Mouse (Mus musculus) C2C12 (cell line): ENCODE data around the gene Dynlt1f. TPM values are rescaled to one million over a fixed set of nuclear protein-coding genes. Genes with fewer than 3 reads are reported as not detected.
"Not testable (repeated sequence)": the region's sequence is repeated elsewhere in the genome, so short reads cannot be mapped to it uniquely, and the experiment has no call there.

Source experiments
- H3K27me3 ChIP-seq: one replicate; pipeline ENCODE4 v1.6.1; 2011; ENCODE audit not compliant: control insufficient read depth, insufficient read depth, insufficient read length
- H3K36me3 ChIP-seq: one replicate; pipeline ENCODE4 v1.6.1; 2011; ENCODE audit not compliant: control insufficient read depth, insufficient read depth
- H3K4me3 ChIP-seq: one replicate; pipeline ENCODE4 v1.5.1; 2011; ENCODE audit warnings: mild to moderate bottlenecking, control low read depth; ENCODE audit not compliant: poor library complexity, insufficient read depth, severe bottlenecking
- H3K79me2 ChIP-seq: one replicate; pipeline ENCODE4 v1.6.1; 2011; ENCODE audit not compliant: control insufficient read depth, insufficient read depth
- H3K79me3 ChIP-seq: one replicate; pipeline ENCODE4 v1.6.1; 2011; ENCODE audit warnings: low read depth, control low read depth
- H3ac ChIP-seq: one replicate; pipeline ENCODE3; 2011; ENCODE audit warnings: low read depth; ENCODE audit not compliant: control insufficient read depth, insufficient read length
- polyA plus RNA-seq: library from polyadenylated mRNA; unstranded; fragments of >200 nt; fragmentation: generic; extraction: Trizol; gene quantifications from one replicate; pipeline ENCODE4 v1.2.1, GENCODE M21; 2012; ENCODE audit warnings: missing spikeins

The Dynlt1f gene
- polyA plus RNA-seq, 1 experiment, result 275 TPM

GRCm38 (mm10) chr17:6624926-6625558, 30.7 kb downstream of the Dynlt1f start:
- H3K36me3 ChIP-seq, H3K79me2 ChIP-seq, H3K79me3 ChIP-seq, H3ac ChIP-seq, H3K4me3 ChIP-seq, H3K27me3 ChIP-seq: not testable (repeated sequence)

GRCm38 (mm10) chr17:6621976-6622375, 33.7 kb downstream of the Dynlt1f start:
- not testable (repeated sequence) for H3ac ChIP-seq, H3K79me2 ChIP-seq, H3K79me3 ChIP-seq, H3K27me3 ChIP-seq, H3K4me3 ChIP-seq, H3K36me3 ChIP-seq

GRCm38 (mm10) chr17:6620730-6621451, 34.8 kb downstream of the Dynlt1f start:
- H3K79me2 ChIP-seq, H3K36me3 ChIP-seq, H3K27me3 ChIP-seq, H3K79me3 ChIP-seq, H3K4me3 ChIP-seq, H3ac ChIP-seq: not testable (repeated sequence)

DNA sequence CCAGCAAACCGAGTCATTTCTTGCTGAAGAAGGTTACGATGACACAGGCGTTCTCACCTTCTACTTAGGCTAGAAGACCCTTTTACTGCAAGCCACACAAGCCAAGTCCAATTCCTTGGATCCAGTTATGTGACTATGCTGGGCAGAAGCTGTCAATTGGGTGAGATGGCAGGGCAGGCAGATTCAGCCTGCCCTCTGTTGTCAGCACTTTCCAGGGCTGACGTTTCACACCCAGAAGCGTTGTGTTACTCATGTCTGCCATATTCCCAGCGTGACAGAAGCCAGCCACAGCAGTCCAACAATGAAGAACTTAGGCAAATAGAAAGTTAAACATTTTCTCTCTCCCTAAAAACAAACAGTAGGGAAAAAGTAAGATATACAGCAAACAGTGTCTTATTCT, 35.7 kb downstream of the Dynlt1f start:
- H3K4me3 ChIP-seq, H3K79me3 ChIP-seq, H3K27me3 ChIP-seq, H3ac ChIP-seq, H3K79me2 ChIP-seq, H3K36me3 ChIP-seq: not testable (repeated sequence)

- not testable (repeated sequence) for H3K4me3 ChIP-seq, H3K27me3 ChIP-seq, H3ac ChIP-seq, H3K79me3 ChIP-seq, H3K36me3 ChIP-seq, H3K79me2 ChIP-seq
Observed at GRCm38 (mm10) chr17:6619271-6619670, 36.4 kb downstream of the Dynlt1f start.

DNA sequence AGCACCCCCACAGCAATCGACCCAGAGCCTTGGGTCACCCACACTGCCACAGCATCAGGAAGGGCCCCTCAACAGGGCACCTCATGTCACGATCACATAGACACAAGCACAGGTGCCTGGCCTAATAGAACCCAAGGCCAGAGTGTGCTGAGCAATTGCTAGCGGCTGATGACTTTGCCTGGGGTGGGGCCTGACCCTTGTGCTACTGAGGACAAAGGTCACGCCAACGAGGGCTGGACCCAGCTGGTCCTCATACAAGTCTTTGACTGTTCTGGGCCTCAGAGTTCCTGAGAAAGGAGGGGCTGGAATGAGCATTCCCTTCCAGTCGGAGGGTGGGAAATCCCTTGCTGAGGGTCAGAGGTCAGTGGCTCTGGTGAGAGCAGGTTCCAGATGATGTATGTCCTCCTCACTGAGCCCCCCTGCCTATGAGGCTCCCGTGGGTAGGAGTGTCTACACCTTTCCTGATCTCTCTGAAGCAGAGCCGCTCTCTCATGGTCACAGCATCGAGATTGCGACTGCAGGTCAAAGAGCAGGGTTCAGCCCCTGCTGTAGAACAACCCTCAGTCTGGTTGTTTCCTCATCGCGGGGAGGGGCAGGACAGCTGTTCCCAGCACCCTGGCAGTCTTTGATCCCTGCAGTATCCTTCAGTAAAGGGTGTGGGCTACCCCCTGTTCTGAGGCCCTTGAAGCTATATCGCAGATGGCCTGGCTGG, 37.9 kb downstream of the Dynlt1f start:
- H3K4me3 ChIP-seq, H3K79me2 ChIP-seq, H3K27me3 ChIP-seq, H3K79me3 ChIP-seq, H3ac ChIP-seq, H3K36me3 ChIP-seq: not testable (repeated sequence)

DNA sequence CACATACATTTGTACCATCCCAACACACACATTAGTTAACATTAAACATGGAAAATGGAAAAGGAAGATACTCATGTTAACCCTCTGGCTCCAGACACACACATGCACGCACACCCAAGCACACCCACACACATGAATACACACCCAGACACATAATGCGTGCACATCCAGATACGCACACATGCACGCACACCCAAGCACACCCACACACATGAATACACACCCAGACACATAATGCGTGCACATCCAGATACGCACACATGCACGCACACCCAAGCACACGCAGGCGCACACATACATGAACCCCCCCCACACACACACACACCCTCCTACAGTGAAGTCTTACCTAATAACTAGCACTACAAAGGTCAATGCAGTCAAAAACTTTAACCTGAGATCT, 39.0 kb downstream of the Dynlt1f start:
- not testable (repeated sequence) for H3K79me2 ChIP-seq, H3K4me3 ChIP-seq, H3K27me3 ChIP-seq, H3K79me3 ChIP-seq, H3K36me3 ChIP-seq, H3ac ChIP-seq

GRCm38 (mm10) chr17:6614316-6614715, 41.4 kb downstream of the Dynlt1f start:
- not testable (repeated sequence) for H3ac ChIP-seq, H3K27me3 ChIP-seq, H3K36me3 ChIP-seq, H3K4me3 ChIP-seq, H3K79me3 ChIP-seq, H3K79me2 ChIP-seq

DNA sequence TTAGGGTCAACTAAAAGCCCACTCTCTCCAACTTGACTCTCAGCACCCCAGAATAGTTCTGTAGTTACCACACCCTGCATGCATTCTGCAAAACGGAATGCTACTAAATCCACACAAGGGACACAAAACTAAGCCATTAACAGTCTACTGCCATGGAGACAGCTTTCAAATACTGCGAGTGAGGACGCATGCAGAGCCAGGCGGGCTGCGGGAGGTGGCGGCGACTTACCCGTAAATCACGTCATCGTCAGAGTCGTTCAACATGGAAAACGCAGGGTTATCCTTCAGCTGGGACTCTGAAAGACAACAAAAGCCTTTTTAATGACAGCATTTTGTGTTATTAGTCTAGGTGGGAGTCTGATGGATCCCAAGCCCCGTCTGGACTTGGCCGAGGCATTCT, 42.2 kb downstream of the Dynlt1f start:
- H3ac ChIP-seq, H3K27me3 ChIP-seq, H3K36me3 ChIP-seq: not testable (repeated sequence)

GRCm38 (mm10) chr17:6605347-6605746, 50.4 kb downstream of the Dynlt1f start:
- H3ac ChIP-seq, H3K79me2 ChIP-seq, H3K79me3 ChIP-seq, H3K4me3 ChIP-seq, H3K36me3 ChIP-seq, H3K27me3 ChIP-seq: not testable (repeated sequence)

More for the DNA sequence above, 42.2 kb downstream of the Dynlt1f start:
- H3K79me2 ChIP-seq, H3K79me3 ChIP-seq, H3K4me3 ChIP-seq: not testable (repeated sequence)

- not testable (repeated sequence) for H3ac ChIP-seq, H3K79me2 ChIP-seq, H3K36me3 ChIP-seq, H3K4me3 ChIP-seq, H3K79me3 ChIP-seq, H3K27me3 ChIP-seq
Observed at GRCm38 (mm10) chr17:6602205-6602604, 53.5 kb downstream of the Dynlt1f start.
